Mouse (Mus musculus) embryonic facial prominence, embryonic 10.5 days (tissue): ENCODE data around the gene Pde7b. TPM values are rescaled to one million over a fixed set of nuclear protein-coding genes. Genes with fewer than 3 reads are reported as not detected.
A peak's percentile ranks its signal among the peaks of the same experiment; 100 is the strongest.

Experiments used
- DNase-seq: peaks from one replicate; pipeline ENCODE4 v3.0.0-alpha.2; 2017; ENCODE audit warnings: low spot score
- H3K27ac ChIP-seq: fragments of 300-500 bp; sonication (generic); replicated peaks from 2 replicates; pipeline ENCODE4 v1.5.1; 2016; ENCODE audit warnings: mild to moderate bottlenecking
- H3K27me3 ChIP-seq: fragments of 300-500 bp; sonication (generic); replicated peaks from 2 replicates; pipeline ENCODE4 v1.6.1; 2016; ENCODE audit warnings: low read depth, mild to moderate bottlenecking; ENCODE audit not compliant: poor library complexity, severe bottlenecking
- H3K36me3 ChIP-seq: fragments of 300-500 bp; sonication (generic); replicated peaks from 2 replicates; pipeline ENCODE4 v1.6.1; 2016; ENCODE audit warnings: mild to moderate bottlenecking, moderate library complexity
- H3K4me1 ChIP-seq: fragments of 300-500 bp; sonication (generic); 2 replicates; pipeline ENCODE4 v1.6.1; 2016
- H3K4me3 ChIP-seq: fragments of 300-500 bp; sonication (generic); 2 replicates; pipeline ENCODE4 v1.5.1; 2016; ENCODE audit warnings: mild to moderate bottlenecking, moderate library complexity
- H3K9me3 ChIP-seq: fragments of 300-500 bp; sonication (generic); 2 replicates; pipeline ENCODE4 v1.6.1; 2016; ENCODE audit warnings: mild to moderate bottlenecking
- WGBS: fragments of 180-500 bp; shearing (Covaris S2); methylation state at CpG from one replicate; pipeline ENCODE4 v1.1.7; 2016; 5-methylcytosine and 5-hydroxymethylcytosine counted together
- polyA plus RNA-seq: library from polyadenylated mRNA; unstranded; fragments of >200 nt; fragmentation: Nextera tagmentation; extraction: Ambion mirVana; gene quantifications from 2 replicates; pipeline ENCODE4 v1.2.1, GENCODE M21; 2016

Pde7b gene
- polyA plus RNA-seq, 1 experiment from 2014 or later: 2.8 TPM

DNA sequence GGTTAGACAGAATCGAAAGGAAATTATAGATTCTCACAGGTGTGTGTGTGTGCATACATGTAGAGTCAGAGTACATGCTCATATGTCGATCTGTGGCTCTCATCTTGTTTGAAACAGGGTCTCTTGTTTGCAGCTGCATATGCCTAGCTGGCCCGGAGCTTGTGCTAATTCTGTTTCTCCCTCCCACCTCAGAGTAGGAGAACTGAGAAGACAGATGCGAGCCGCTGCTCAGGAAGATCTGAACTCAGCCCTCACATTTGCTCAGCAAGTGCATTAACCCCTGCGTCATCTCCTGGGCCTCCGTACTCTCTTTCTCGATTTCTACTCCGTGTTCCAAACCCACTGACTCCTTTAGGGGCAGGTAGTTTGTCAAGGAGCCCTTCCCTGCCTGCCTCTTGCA, 25.0 kb downstream of the Pde7b start:
- Histone ChIP-seq H3K36me3 (no peaks in the 10 kb centered on the region), H3K9me3 (no peaks in the 10 kb centered on the region), H3K27me3 (no peaks in the 10 kb centered on the region), H3K27ac (no peak overlapping the region), H3K4me1 (peaks cover 8% of the 10 kb centered on the region), H3K4me3 (no peak overlapping the region)
- no peak for DNase-seq
- WGBS: 93% methylated on average over 9 of the region's 9 CpGs

DNA sequence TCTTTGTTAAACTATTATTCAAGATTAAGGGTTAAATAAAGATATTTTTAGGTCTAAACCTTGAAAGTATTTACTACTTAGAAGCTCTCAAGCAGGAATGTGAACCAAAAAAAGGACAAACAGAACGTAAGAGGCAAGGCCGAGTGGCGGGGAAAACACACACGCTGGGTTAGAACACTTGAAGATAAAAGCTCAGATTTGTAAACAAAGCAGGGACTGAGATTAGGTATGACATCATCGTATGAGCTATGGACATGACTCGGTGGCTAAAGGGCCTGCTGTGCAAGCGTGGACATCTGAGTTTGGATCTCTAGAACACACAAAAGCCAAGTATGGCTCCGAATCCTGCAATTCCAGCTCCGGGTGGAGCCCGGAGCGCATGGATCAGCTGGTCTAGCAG, 29.2 kb downstream of the Pde7b start:
- H3K36me3 ChIP-seq: no peaks in the 10 kb centered on the region

DNA sequence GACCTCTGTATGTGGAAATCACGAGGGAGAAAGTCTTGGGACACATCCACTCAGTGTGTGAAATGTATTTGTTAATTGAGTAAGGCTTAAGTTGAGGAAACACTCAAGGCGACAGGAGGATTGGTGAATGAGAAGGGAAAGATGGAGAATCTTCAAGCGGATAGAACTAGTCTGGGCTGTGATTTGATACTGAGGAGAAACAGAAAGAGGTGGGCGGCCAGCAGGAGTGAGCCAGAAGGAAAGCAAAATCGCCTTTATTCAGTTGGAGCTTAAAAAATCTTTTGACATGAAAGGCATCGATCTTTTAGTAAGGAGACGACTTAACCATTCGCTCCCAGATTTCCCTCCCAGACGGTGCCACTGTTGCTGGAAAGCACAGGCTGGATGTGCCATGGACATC, 34.9 kb downstream of the Pde7b start:
- no peak overlapping the region for H3K27ac ChIP-seq
- no peaks in the 10 kb centered on the region for H3K9me3 ChIP-seq
- no peak for DNase-seq
- no peak overlapping the region for H3K4me3 ChIP-seq
- H3K36me3 ChIP-seq: no peaks in the 10 kb centered on the region
- WGBS: 79% methylated on average over 9 of the region's 9 CpGs
- no peaks in the 10 kb centered on the region for H3K27me3 ChIP-seq
- peaks cover 5% of the 10 kb centered on the region for H3K4me1 ChIP-seq

More for the DNA sequence above, 29.2 kb downstream of the Pde7b start:
- no peak for DNase-seq
- H3K27me3 ChIP-seq: no peaks in the 10 kb centered on the region
- no peak overlapping the region for H3K4me3 ChIP-seq
- WGBS: 91% methylated on average over 11 of the region's 11 CpGs
- no peak overlapping the region for H3K27ac ChIP-seq
- peaks cover 10% of the 10 kb centered on the region for H3K4me1 ChIP-seq
- H3K9me3 ChIP-seq: no peaks in the 10 kb centered on the region

DNA sequence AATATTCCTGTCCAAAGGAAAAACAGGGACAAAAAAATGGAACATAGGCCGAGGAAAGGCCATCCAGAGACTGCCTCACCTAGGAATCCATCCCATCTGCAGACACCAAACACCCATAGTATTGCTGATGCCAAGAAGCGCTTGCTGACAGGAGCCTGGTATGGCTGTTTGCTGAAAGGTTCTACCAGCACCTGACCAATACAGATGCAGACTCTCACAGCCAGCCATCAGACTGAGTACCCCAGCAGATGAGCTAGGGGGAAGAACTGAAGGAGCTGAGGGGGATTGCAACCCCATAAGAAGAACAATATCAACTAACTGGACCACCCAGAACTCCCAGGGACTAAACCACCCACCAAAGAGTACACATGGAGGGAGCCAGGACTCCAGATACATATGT, 40.7 kb downstream of the Pde7b start:
- WGBS: 92% methylated on average over 2 of the region's 2 CpGs
- no peak for DNase-seq
- Histone ChIP-seq H3K27me3 (no peaks in the 10 kb centered on the region), H3K9me3 (no peaks in the 10 kb centered on the region), H3K36me3 (no peaks in the 10 kb centered on the region), H3K4me3 (no peak overlapping the region), H3K4me1 (no peaks in the 10 kb centered on the region), H3K27ac (no peak overlapping the region)

DNA sequence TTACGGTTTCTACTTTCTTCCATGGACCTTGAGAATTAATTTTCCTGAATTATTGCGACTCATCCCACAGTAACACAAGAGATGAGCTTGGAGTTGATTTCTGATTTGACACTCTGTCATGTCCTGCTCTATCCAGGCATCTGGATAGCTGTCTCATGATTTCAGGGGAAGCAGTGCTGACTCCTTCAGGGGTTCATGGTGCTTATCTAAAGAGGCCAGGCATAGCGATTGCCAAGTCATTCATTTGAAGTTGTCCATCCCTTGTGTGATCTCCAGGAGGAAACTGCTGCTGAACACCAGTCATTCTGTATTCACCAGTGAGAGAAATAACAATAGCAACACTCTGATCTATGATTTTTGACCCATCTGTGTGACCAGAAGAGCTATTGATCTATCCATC, 43.9 kb downstream of the Pde7b start:
- H3K27ac ChIP-seq: no peak overlapping the region
- no peaks in the 10 kb centered on the region for H3K27me3 ChIP-seq
- DNase-seq: no peak
- H3K9me3 ChIP-seq: no peaks in the 10 kb centered on the region
- H3K36me3 ChIP-seq: no peaks in the 10 kb centered on the region
- no peak overlapping the region for H3K4me3 ChIP-seq
- H3K4me1 ChIP-seq: no peaks in the 10 kb centered on the region
- 92% methylated on average over 3 of the region's 3 CpGs for WGBS

DNA sequence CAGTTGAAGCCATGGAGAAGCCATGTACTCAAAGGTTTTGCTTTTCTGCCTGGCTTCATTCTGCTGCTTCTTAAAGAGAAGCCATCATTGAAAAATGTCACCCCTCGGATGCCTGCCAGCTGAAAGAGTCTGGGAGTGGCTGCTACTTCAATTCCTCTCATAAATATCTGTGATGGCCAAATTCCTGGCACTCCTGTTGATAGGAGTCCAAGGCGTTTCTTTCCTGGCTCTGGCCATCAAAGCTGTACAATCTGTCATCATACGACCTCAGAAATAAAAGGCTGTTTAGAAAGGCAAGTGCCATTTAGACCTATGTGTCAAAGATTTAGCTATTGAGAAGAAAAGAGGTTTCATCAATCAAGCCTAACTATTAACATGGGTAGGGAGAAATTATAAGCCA, 49.6 kb downstream of the Pde7b start:
- no peak overlapping the region for H3K4me3 ChIP-seq
- H3K36me3 ChIP-seq: no peaks in the 10 kb centered on the region
- no peaks in the 10 kb centered on the region for H3K27me3 ChIP-seq
- H3K4me1 ChIP-seq: no peaks in the 10 kb centered on the region
- no peak overlapping the region for H3K27ac ChIP-seq
- WGBS: 77% methylated on average over 3 of the region's 3 CpGs
- H3K9me3 ChIP-seq: no peaks in the 10 kb centered on the region
- DNase-seq: no peak

DNA sequence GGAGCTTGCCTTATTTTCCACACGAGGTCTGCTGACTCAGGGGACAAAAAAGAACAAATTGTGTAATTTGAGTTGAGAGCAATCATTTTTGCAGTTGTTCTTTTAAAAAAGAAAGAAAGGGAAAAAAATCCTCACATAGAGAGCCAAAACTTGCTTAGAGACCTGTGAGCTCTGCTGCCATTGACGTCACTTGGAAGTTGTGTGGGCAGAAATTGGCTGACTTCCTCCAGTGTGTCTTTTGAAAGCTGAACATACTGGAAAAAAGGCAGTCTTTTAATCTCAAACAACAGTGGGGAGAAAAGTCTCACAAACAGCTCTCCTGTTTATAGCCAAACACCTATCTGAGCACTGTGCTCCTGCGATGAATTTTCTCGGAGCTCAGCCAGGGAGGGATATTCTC, 51.1 kb downstream of the Pde7b start:
- no peaks in the 10 kb centered on the region for H3K36me3 ChIP-seq
- H3K4me3 ChIP-seq: no peak overlapping the region
- no peak for DNase-seq
- H3K9me3 ChIP-seq: no peaks in the 10 kb centered on the region
- H3K4me1 ChIP-seq: peaks cover 5% of the 10 kb centered on the region; the same call in 1 of the 2 replicates
- 89% methylated on average over 4 of the region's 4 CpGs for WGBS
- H3K27me3 ChIP-seq: no peaks in the 10 kb centered on the region
- no peak overlapping the region for H3K27ac ChIP-seq

DNA sequence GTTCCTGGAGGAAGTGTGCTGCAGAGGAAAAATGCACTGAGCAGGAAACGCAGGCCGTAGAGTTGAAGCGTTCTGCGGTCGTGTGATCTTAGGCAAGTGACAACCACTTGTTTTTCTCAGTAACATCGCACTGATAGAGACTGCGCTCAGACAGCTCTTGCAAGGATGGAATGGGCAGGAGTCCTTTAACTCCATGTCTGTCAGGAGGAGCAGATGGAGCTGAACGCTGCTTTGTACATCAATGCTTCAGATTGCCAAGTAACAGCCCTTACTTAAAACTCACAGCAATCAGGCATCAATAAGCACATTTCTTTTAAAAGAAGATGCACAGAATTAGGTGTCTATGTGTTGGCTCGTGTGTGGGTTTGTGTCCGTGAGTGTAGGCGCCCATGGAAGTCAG, 52.3 kb downstream of the Pde7b start:
- Histone ChIP-seq H3K4me3 (no peak overlapping the region), H3K27me3 (no peaks in the 10 kb centered on the region), H3K4me1 (peaks cover 13% of the 10 kb centered on the region; the same call in 1 of the 2 replicates), H3K27ac (no peak overlapping the region), H3K9me3 (no peaks in the 10 kb centered on the region), H3K36me3 (no peaks in the 10 kb centered on the region)
- DNase-seq: no peak
- WGBS: 89% methylated on average over 11 of the region's 11 CpGs

DNA sequence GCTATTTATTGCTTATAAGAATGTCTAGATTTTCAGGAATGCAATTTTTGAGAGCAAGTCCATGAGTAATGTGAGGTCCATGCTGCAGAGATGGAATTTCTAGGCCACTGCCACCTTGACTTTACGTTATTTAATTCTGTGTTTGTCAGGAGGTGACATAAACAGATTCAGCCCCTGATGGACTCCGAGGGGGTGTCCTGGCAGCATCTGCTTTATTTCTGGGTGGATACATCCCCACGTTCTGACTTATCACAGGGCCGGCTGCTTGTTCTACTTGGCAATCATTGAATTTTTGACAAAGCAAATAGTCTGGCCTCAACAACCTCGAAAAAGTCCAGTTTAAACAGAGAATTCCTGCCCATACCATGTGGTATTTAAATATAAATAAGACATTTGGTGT, 53.3 kb downstream of the Pde7b start:
- Histone ChIP-seq H3K9me3 (no peaks in the 10 kb centered on the region), H3K4me1 (peaks cover 13% of the 10 kb centered on the region; the same call in 1 of the 2 replicates), H3K4me3 (no peak overlapping the region), H3K27ac (no peak overlapping the region), H3K27me3 (no peaks in the 10 kb centered on the region), H3K36me3 (no peaks in the 10 kb centered on the region)
- no peak for DNase-seq
- 84% methylated on average over 5 of the region's 5 CpGs for WGBS

DNA sequence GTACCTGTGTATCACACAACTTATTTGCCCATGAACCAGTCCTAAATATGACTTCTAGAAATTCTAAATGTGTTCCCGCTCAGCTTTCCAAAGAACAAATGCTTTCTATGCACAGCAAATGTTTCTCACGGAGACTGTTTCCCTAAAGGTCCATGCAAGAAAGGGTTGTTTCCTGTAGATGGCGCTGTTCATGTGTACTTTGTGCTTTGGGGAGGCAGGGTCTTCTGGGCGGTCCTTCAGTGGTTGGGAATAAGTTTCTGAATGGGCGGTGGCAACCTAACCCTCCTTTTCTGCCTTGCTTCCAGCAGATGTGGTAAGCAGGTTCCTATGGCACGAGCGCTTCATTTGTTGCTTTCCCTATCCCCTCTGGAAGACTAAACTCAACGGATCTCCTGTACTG, 54.3 kb downstream of the Pde7b start:
- Histone ChIP-seq H3K36me3 (no peaks in the 10 kb centered on the region), H3K4me1 (peaks cover 13% of the 10 kb centered on the region; the same call in 1 of the 2 replicates), H3K4me3 (no peak overlapping the region), H3K9me3 (no peaks in the 10 kb centered on the region), H3K27me3 (no peaks in the 10 kb centered on the region), H3K27ac (no peak overlapping the region)
- DNase-seq: no peak
- WGBS: 84% methylated on average over 8 of the region's 8 CpGs

DNA sequence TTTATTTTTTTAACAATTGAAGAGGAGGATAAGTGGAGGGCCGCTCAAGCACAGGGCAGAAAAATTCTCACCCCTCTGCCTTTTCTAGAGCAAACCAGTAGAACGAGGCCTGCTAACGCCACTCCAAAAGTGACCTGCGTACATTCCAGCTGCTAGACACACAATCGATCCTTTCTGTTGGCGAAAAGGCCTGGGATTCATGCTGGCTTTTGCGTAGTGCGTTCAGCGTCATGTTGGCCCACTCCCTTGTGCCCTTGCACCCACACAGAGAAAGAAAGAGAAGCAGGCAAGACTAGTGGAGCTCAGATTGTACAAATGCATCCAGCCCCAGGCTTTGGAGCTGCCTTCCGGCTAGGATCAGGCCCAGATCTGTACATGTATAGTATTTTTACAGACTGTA, 55.4 kb downstream of the Pde7b start:
- Histone ChIP-seq H3K36me3 (no peaks in the 10 kb centered on the region), H3K9me3 (no peaks in the 10 kb centered on the region), H3K4me1 (peaks cover 13% of the 10 kb centered on the region; the same call in 1 of the 2 replicates), H3K4me3 (no peak overlapping the region), H3K27me3 (no peaks in the 10 kb centered on the region), H3K27ac (peak overlapping the region; percentile 58)
- 60% methylated on average over 10 of the region's 10 CpGs for WGBS
- no peak for DNase-seq

DNA sequence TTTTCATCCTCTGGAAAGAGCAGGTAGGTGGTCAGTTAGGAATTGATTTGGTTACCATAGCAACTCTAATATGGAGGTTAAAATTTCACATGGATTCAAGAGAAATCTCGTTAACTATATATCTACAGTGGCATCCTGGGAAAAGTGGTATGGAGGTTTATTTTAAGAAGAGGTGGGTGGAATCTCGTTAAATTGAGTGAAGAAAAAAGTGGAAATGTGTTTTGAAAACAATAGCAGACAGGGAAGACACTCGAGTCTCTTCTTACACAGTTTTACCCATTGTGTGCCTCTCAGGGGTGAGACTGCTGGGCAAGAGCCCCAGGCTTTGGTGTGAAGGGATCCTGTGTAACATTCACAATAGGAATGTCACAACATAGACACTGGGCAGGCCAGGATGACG, 56.3 kb downstream of the Pde7b start:
- Histone ChIP-seq H3K9me3 (no peaks in the 10 kb centered on the region), H3K27ac (no peak overlapping the region), H3K4me1 (peaks cover 13% of the 10 kb centered on the region; the same call in 1 of the 2 replicates), H3K36me3 (no peaks in the 10 kb centered on the region), H3K27me3 (no peaks in the 10 kb centered on the region), H3K4me3 (no peak overlapping the region)
- DNase-seq: no peak
- 39% methylated on average over 4 of the region's 4 CpGs for WGBS

DNA sequence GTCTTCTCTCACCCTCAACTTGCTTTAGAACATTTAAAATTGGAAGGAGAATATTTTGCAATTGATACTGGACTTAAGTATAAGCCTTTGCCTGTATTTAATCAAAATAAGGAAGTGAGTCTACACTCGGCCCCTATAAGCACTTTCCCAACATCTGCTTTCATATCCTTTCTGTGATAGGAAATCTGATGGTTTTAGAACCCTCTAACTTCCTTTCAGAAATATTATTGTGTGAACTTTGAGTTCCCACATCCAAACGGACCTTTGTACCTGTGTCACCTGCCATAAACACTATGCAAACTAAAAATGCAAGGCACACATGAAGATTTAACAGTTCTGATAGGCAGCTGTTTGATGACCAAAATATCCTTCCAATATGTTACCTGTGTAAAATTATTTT, 58.2 kb downstream of the Pde7b start:
- H3K36me3 ChIP-seq: no peaks in the 10 kb centered on the region
- no peak for DNase-seq
- H3K4me1 ChIP-seq: peaks cover 25% of the 10 kb centered on the region
- WGBS: 79% methylated on average over 2 of the region's 2 CpGs
- no peaks in the 10 kb centered on the region for H3K9me3 ChIP-seq
- no peaks in the 10 kb centered on the region for H3K27me3 ChIP-seq
- H3K27ac ChIP-seq: no peak overlapping the region
- H3K4me3 ChIP-seq: no peak overlapping the region

DNA sequence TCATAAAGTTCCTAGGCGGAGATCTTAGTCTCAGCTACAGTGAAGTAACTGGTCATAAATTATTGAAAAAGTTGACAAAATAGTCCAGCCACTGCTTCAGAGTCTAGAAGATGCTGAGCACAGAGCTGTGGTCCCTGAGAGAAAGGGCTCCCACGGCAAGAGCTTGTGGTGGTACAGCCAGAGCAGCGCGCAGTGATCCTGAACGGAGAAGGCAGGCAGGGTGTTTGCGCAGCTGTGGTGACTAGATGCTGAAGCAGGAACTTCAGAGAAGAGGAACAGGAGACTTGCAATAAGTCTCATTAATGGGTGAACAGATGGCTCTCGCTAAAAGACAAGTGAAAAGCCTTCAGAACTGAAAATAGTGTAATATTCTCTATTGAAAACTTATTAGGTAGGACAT, 61.9 kb downstream of the Pde7b start:
- DNase-seq: no peak
- Histone ChIP-seq H3K4me1 (peaks cover 17% of the 10 kb centered on the region), H3K4me3 (no peak overlapping the region), H3K36me3 (no peaks in the 10 kb centered on the region), H3K27ac (no peak overlapping the region), H3K9me3 (no peaks in the 10 kb centered on the region), H3K27me3 (no peaks in the 10 kb centered on the region)
- 80% methylated on average over 7 of the region's 7 CpGs for WGBS
